8 mouse cellular contexts compared by ENCODE assay signal in the genomic region with DNA sequence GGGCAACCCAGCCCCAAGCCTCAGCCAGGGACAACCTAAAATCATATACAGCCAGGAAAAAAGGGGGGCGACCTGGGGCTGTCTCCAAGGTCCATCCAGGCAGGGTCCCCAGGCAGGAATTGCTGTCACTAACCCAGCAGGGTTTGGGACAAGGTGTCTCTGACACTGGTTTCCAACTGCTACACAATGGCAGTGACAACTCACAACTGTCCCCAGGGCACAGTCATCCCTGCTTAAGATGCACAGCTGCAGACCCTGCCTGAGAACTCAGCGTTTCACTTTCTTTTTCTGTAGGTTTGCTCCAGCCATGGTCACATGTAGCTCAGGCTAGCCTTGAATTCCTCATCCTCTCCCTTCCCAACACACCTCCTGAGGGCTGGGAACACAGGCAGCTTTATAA. TPM values are rescaled to one million over a fixed set of nuclear protein-coding genes. Genes with fewer than 3 reads are reported as not detected.
A peak's percentile ranks its signal among the peaks of the same experiment; 100 is the strongest.
DNase-seq lines count a peak whose midpoint lies in the region; ATAC-seq lines count a peak whose summit lies in the region.

No protein-coding gene starts in this region.

- peak overlapping the region; percentile 97; the same call in 1 of the 2 replicates for H3K27ac ChIP-seq in heart, embryonic 12.5 days (ENCODE audit: poor library complexity, severe bottlenecking)
- H3K27ac ChIP-seq in liver, embryonic 13.5 days = no peak overlapping the region
- peak overlapping the region; percentile 91; the same call in 1 of the 2 replicates for H3K27ac ChIP-seq in stomach, embryonic 15.5 days

- ATAC-seq in heart, embryonic 12.5 days (ENCODE audit: insufficient number of reproducible peaks, low FRiP score) = no peak
- ATAC-seq in liver, embryonic 13.5 days (ENCODE audit: low read depth) = no peak
- ATAC-seq in stomach, embryonic 15.5 days (ENCODE audit: insufficient read depth, low FRiP score, low read depth) = no peak
- no peak for ATAC-seq in CD4-positive, CD25-positive, alpha-beta regulatory T cell, adult 4 months

- peak overlapping the region; percentile 77 for H3K4me3 ChIP-seq in heart, embryonic 12.5 days
- H3K4me3 ChIP-seq in liver, embryonic 13.5 days (replicated peaks) = peak overlapping the region; percentile 4; the same call in 1 of the 2 replicates
- H3K4me3 ChIP-seq in stomach, embryonic 15.5 days (replicated peaks) = peak overlapping the region; percentile 81

- peak overlapping the region; percentile 90 for H3K4me2 ChIP-seq in heart, embryonic 12.5 days
- peak overlapping the region; percentile 97 for H3K4me2 ChIP-seq in liver, embryonic 13.5 days
- peak overlapping the region; percentile 95 for H3K4me2 ChIP-seq in stomach, embryonic 15.5 days

- H3K27me3 ChIP-seq in heart, embryonic 12.5 days (replicated peaks) = peaks cover 10% of the 10 kb centered on the region; the same call in 1 of the 2 replicates
- H3K27me3 ChIP-seq in liver, embryonic 13.5 days = peaks cover 85% of the 10 kb centered on the region
- no peaks in the 10 kb centered on the region for H3K27me3 ChIP-seq in stomach, embryonic 15.5 days (replicated peaks)

- WGBS in heart, embryonic 12.5 days = 30% methylated on average over 2 of the region's 2 CpGs
- 21% methylated on average over 2 of the region's 2 CpGs for WGBS in liver, embryonic 13.5 days (ENCODE audit: insufficient replicate concordance)
- WGBS in stomach, embryonic 15.5 days = 29% methylated on average over 2 of the region's 2 CpGs

- H3K4me1 ChIP-seq in heart, embryonic 12.5 days (replicated peaks) = peaks cover 55% of the 10 kb centered on the region
- peaks cover 76% of the 10 kb centered on the region for H3K4me1 ChIP-seq in liver, embryonic 13.5 days (replicated peaks)
- peaks cover 52% of the 10 kb centered on the region for H3K4me1 ChIP-seq in stomach, embryonic 15.5 days

- intact Hi-C loops in heart, postnatal 36 days (cut with DNase I) = no loop called here

- H3K36me3 ChIP-seq in heart, embryonic 12.5 days = no peaks in the 10 kb centered on the region
- H3K36me3 ChIP-seq in liver, embryonic 13.5 days = no peaks in the 10 kb centered on the region
- H3K36me3 ChIP-seq in stomach, embryonic 15.5 days = no peaks in the 10 kb centered on the region

- no peak overlapping the region for H3K9ac ChIP-seq in heart, embryonic 12.5 days
- no peak overlapping the region for H3K9ac ChIP-seq in liver, embryonic 13.5 days
- no peak overlapping the region for H3K9ac ChIP-seq in stomach, embryonic 15.5 days

- DNase-seq in heart, postnatal 36 days = no peak
- peak; percentile 3 for DNase-seq in urinary bladder, postnatal 25 days (ENCODE audit: low spot score)
- no peak for DNase-seq in urinary bladder, postnatal 10 days (ENCODE audit: low spot score)
- DNase-seq in heart, postnatal 4 days = peak; percentile 6
- no peak for DNase-seq in liver, embryonic 13.5 days

- no peaks in the 10 kb centered on the region for H3K9me3 ChIP-seq in heart, embryonic 12.5 days (replicated peaks)
- no peaks in the 10 kb centered on the region for H3K9me3 ChIP-seq in liver, embryonic 13.5 days (replicated peaks)
- no peaks in the 10 kb centered on the region for H3K9me3 ChIP-seq in stomach, embryonic 15.5 days

RNA-seq across cellular contexts. Expression of a gene that starts 26.3 kb away (rescaled TPM):
- polyA plus RNA-seq in heart, embryonic 12.5 days (2016; fragmentation: Nextera tagmentation; extraction: Ambion mirVana) = 39.3 and 40.7 TPM in 2 replicates
- 100 to 1,000 TPM; 115 to 133 TPM for total RNA-seq in heart, postnatal 36 days (2021)
- total RNA-seq in heart, postnatal 4 days (2021) = 100 to 1,000 TPM; 125 to 130 TPM
- 9.8 and 9.9 TPM in 2 replicates for polyA plus RNA-seq in liver, embryonic 13.5 days (2015; fragmentation: Nextera tagmentation; extraction: Ambion mirVana)
- polyA plus RNA-seq in stomach, embryonic 15.5 days (2015; fragmentation: Nextera tagmentation; extraction: Ambion mirVana) = 65.5 and 78.2 TPM in 2 replicates
- 10 to 100 TPM; 14.2 to 19.2 TPM for polyA plus RNA-seq in CD4-positive, CD25-positive, alpha-beta regulatory T cell, adult 4 months (2017; shearing (Covaris generic))

RNA-seq across cellular contexts. Expression of a gene that starts 36.2 kb away (rescaled TPM):
- polyA plus RNA-seq in heart, embryonic 12.5 days (2016; fragmentation: Nextera tagmentation; extraction: Ambion mirVana) = 2.9 and 4.3 TPM in 2 replicates
- 1 to 10 TPM; 2.2 to 2.4 TPM for total RNA-seq in heart, postnatal 36 days (2021)
- 1 to 10 TPM; 1.9 to 2.4 TPM for total RNA-seq in heart, postnatal 4 days (2021)
- polyA plus RNA-seq in liver, embryonic 13.5 days (2015; fragmentation: Nextera tagmentation; extraction: Ambion mirVana) = 1.8 TPM in 2 replicates
- polyA plus RNA-seq in stomach, embryonic 15.5 days (2015; fragmentation: Nextera tagmentation; extraction: Ambion mirVana) = 59.5 and 77.5 TPM in 2 replicates
- 10 to 100 TPM in 1 of 2 experiments, 1 to 10 TPM in 1; 9.0 to 10.8 TPM for polyA plus RNA-seq in CD4-positive, CD25-positive, alpha-beta regulatory T cell, adult 4 months (2017; shearing (Covaris generic))

RNA-seq across cellular contexts. Expression of a gene that starts 40.3 kb away (rescaled TPM):
- 1.2 and 1.8 TPM in 2 replicates for polyA plus RNA-seq in heart, embryonic 12.5 days (2016; fragmentation: Nextera tagmentation; extraction: Ambion mirVana)
- total RNA-seq in heart, postnatal 36 days (2021) = under 1 TPM in 1 of 2 experiments, not detected in 1; 0.62 TPM
- under 1 TPM; 0.72 to 0.98 TPM for total RNA-seq in heart, postnatal 4 days (2021)
- polyA plus RNA-seq in liver, embryonic 13.5 days (2015; fragmentation: Nextera tagmentation; extraction: Ambion mirVana) = 0.93 TPM in 1 of 2 replicates, not detected in the other
- 0.41 and 1.4 TPM in 2 replicates for polyA plus RNA-seq in stomach, embryonic 15.5 days (2015; fragmentation: Nextera tagmentation; extraction: Ambion mirVana)
- polyA plus RNA-seq in CD4-positive, CD25-positive, alpha-beta regulatory T cell, adult 4 months (2017; shearing (Covaris generic)) = 1 to 10 TPM in 1 of 2 experiments, under 1 TPM in 1; 0.71 to 2.3 TPM

RNA-seq across cellular contexts. Expression of a gene that starts 44.8 kb away (rescaled TPM):
- 1.9 and 2.2 TPM in 2 replicates for polyA plus RNA-seq in heart, embryonic 12.5 days (2016; fragmentation: Nextera tagmentation; extraction: Ambion mirVana)
- total RNA-seq in heart, postnatal 36 days (2021) = 1 to 10 TPM; 1.1 to 2.0 TPM
- under 1 TPM; 0.55 to 0.70 TPM for total RNA-seq in heart, postnatal 4 days (2021)
- polyA plus RNA-seq in liver, embryonic 13.5 days (2015; fragmentation: Nextera tagmentation; extraction: Ambion mirVana) = 0.86 and 0.89 TPM in 2 replicates
- 2.9 and 3.3 TPM in 2 replicates for polyA plus RNA-seq in stomach, embryonic 15.5 days (2015; fragmentation: Nextera tagmentation; extraction: Ambion mirVana)
- 1 to 10 TPM; 2.2 to 3.7 TPM for polyA plus RNA-seq in CD4-positive, CD25-positive, alpha-beta regulatory T cell, adult 4 months (2017; shearing (Covaris generic))

RNA-seq across cellular contexts. Expression of a gene that starts 44.9 kb away (rescaled TPM):
- 66.7 and 66.9 TPM in 2 replicates for polyA plus RNA-seq in heart, embryonic 12.5 days (2016; fragmentation: Nextera tagmentation; extraction: Ambion mirVana)
- total RNA-seq in heart, postnatal 36 days (2021) = 10 to 100 TPM; 50.3 to 52.2 TPM
- 10 to 100 TPM; 52.9 to 55.9 TPM for total RNA-seq in heart, postnatal 4 days (2021)
- 61.1 and 68.7 TPM in 2 replicates for polyA plus RNA-seq in liver, embryonic 13.5 days (2015; fragmentation: Nextera tagmentation; extraction: Ambion mirVana)
- 78.9 and 80.4 TPM in 2 replicates for polyA plus RNA-seq in stomach, embryonic 15.5 days (2015; fragmentation: Nextera tagmentation; extraction: Ambion mirVana)
- polyA plus RNA-seq in CD4-positive, CD25-positive, alpha-beta regulatory T cell, adult 4 months (2017; shearing (Covaris generic)) = 10 to 100 TPM in 1 of 2 experiments, 1 to 10 TPM in 1; 9.4 to 13.9 TPM

Comparison
In these comparisons a context has a peak if more than half of its experiments do, and no peak if none do; other contexts are left out.
1. DNase-seq: peak in urinary bladder, postnatal 25 days (single experiment) and heart, postnatal 4 days (single experiment); none in heart, postnatal 36 days (0 of 2), urinary bladder, postnatal 10 days (single experiment) and liver, embryonic 13.5 days (single experiment).
2. H3K4me3 ChIP-seq: peak in every context shown above with its lines; median percentile 81 in stomach, embryonic 15.5 days; 77 in heart, embryonic 12.5 days; 4 in liver, embryonic 13.5 days.
3. Peak in every context shown above with its lines, with median percentiles within 50 percentile points of each other: H3K4me2 ChIP-seq.